Mouse (Mus musculus) kidney, adult 9 months (tissue): ENCODE measurements around the gene Vmn1r236.

Experiments
- DNase-seq: peaks from one replicate; pipeline ENCODE4 v3.0.0; 2022

The Vmn1r236 gene

GRCm38 (mm10) chr17:21282642-21283041 is at the start of gene Vmn1r236:
Vmn1r236 (plus strand) TSS chr17:21282942.
- no peak for DNase-seq

GRCm38 (mm10) chr17:21256111-21256510 is 26.6 kb upstream of the Vmn1r236 start, which contains the start of gene Vmn1r235:
Vmn1r235 (plus strand) TSS chr17:21256411.
- DNase-seq = no peak

- DNase-seq = peak; percentile 79
Measured at GRCm38 (mm10) chr17:21272103-21272502, 10.6 kb upstream of the Vmn1r236 start.

- no peak for DNase-seq
Measured at GRCm38 (mm10) chr17:21284395-21284794, 1.7 kb downstream of the Vmn1r236 start.

- DNase-seq = no peak
Measured at GRCm38 (mm10) chr17:21289695-21290094, 7.0 kb downstream of the Vmn1r236 start.

GRCm38 (mm10) chr17:21311565-21311964 is 28.8 kb downstream of the Vmn1r236 start, which contains the start of gene Vmn1r237:
Vmn1r237 (plus strand) TSS chr17:21311865.
- DNase-seq = no peak
